Mouse (Mus musculus): Measurements from ENCODE around the gene Adgre5.

GRCm38 (mm10) chr8:83765663-83766062 is 24.5 kb upstream of the Adgre5 start:
- TF ChIP-seq ZNF384 (IDR thresholded peaks at IDR 0.05; ENCODE audit: low read depth, low read length) (no peak), POLR2A (IDR thresholded peaks at IDR 0.05; ENCODE audit: low read depth, low read length) (no peak), CTCF (conservative IDR thresholded peaks at IDR 0.05 in 1 of 2, IDR thresholded peaks at IDR 0.05 in 1 of 2; ENCODE audit: low read depth in 2 of 2, low read length in 2 of 2) (no peak), ZKSCAN1 (IDR thresholded peaks at IDR 0.05; ENCODE audit: borderline replicate concordance, low read depth, low read length) (no peak)
